In the genomic region with DNA sequence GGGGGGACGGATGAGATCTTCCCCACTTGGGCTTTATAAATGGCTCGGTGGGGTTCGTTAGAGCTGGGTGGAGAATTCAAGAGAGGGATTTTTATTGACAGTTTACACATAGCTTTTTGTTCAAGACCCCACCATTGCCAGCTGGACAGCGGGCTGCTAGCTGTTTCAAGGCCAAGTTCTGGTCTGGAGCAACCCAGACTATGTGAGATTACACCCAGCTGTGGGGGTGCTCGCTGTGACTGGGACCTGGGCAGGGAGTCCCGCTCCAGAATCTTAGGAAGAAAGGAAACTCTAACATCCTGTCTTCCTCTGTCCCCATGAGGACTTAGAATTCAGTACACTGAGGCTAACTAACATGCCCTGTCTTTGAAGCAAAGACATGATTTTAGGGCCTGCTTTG, we compare ENCODE assay signal across 19 mouse cellular contexts. TPM values are rescaled to one million over a fixed set of nuclear protein-coding genes. Genes with fewer than 3 reads are reported as not detected.
A peak's percentile ranks its signal among the peaks of the same experiment; 100 is the strongest.
DNase-seq lines count a peak whose midpoint lies in the region; ATAC-seq and TF ChIP-seq lines count a peak whose summit lies in the region.
"Had no signal": no experiment of that assay in that cellular context is flagged by ENCODE, and none has a peak within 500 bp of the region (broad histone marks: within the 10 kb centered on the region; RNA-seq: fewer than 3 reads in every experiment).

No protein-coding gene starts in this region.

- no peaks in the 10 kb centered on the region for H3K27me3 ChIP-seq in heart, embryonic 12.5 days (replicated peaks)
- H3K27me3 ChIP-seq in lung, postnatal 0 days (replicated peaks; ENCODE audit: insufficient read depth, low read length) = no peaks in the 10 kb centered on the region
- H3K27me3 ChIP-seq: embryonic facial prominence, embryonic 12.5 days; forebrain, embryonic 15.5 days; intestine, embryonic 15.5 days had no signal

- intact Hi-C loops in gastrocnemius, adult 2 months (cut with DNase I) = no loop called here
- intact Hi-C loops in heart, postnatal 14 days (cut with DNase I) = loop anchor here (5.0 kb wide), 1 partner anchor 59 kb away; no protein-coding TSS in a partner anchor

- no peak overlapping the region for H3K27ac ChIP-seq in gastrocnemius, adult 2 months
- no peak overlapping the region for H3K27ac ChIP-seq in heart, embryonic 12.5 days (ENCODE audit: poor library complexity, severe bottlenecking)
- H3K27ac ChIP-seq in lung, postnatal 0 days (ENCODE audit: low read length) = no peak overlapping the region
- H3K27ac ChIP-seq: embryonic facial prominence, embryonic 12.5 days; forebrain, embryonic 15.5 days; heart, adult 2 months; hindbrain, embryonic 10.5 days; hindbrain, embryonic 14.5 days; intestine, embryonic 15.5 days had no signal

- no peaks in the 10 kb centered on the region for H3K4me1 ChIP-seq in heart, embryonic 12.5 days (replicated peaks)
- no peaks in the 10 kb centered on the region for H3K4me1 ChIP-seq in lung, postnatal 0 days (ENCODE audit: insufficient read depth, low read depth, low read length)
- H3K4me1 ChIP-seq: embryonic facial prominence, embryonic 12.5 days; forebrain, embryonic 15.5 days; hindbrain, embryonic 10.5 days; intestine, embryonic 15.5 days had no signal

- 68% methylated on average over 6 of the region's 6 CpGs for WGBS in heart, embryonic 12.5 days
- WGBS in lung, postnatal 0 days = 69% methylated on average over 6 of the region's 6 CpGs

- H3K9me3 ChIP-seq in heart, embryonic 12.5 days (replicated peaks) = no peaks in the 10 kb centered on the region; the same call in 1 of the 2 replicates
- H3K9me3 ChIP-seq in lung, postnatal 0 days (ENCODE audit: low read length) = no peaks in the 10 kb centered on the region
- H3K9me3 ChIP-seq: embryonic facial prominence, embryonic 12.5 days; forebrain, embryonic 15.5 days; hindbrain, embryonic 10.5 days; intestine, embryonic 15.5 days had no signal

- no peak for ATAC-seq in heart, embryonic 12.5 days (ENCODE audit: insufficient number of reproducible peaks, low FRiP score)
- ATAC-seq in lung, postnatal 0 days = no peak
- ATAC-seq: forebrain, embryonic 15.5 days; intestine, embryonic 15.5 days had no signal

- TF ChIP-seq CTCF in gastrocnemius, adult 2 months (IDR thresholded peaks at IDR 0.05) = no peak
- TF ChIP-seq CTCF in lung, postnatal 0 days (IDR thresholded peaks at IDR 0.05) = no peak

- no peak overlapping the region for H3K4me2 ChIP-seq in heart, embryonic 12.5 days
- no peak overlapping the region for H3K4me2 ChIP-seq in lung, postnatal 0 days (replicated peaks; ENCODE audit: low read depth, low read length)
- H3K4me2 ChIP-seq: embryonic facial prominence, embryonic 12.5 days; forebrain, embryonic 15.5 days; hindbrain, embryonic 14.5 days; intestine, embryonic 15.5 days had no signal

- no peak for TF ChIP-seq EP300 in lung, postnatal 0 days (IDR thresholded peaks at IDR 0.05)

- H3K4me3 ChIP-seq in gastrocnemius, adult 2 months = no peak overlapping the region
- H3K4me3 ChIP-seq in heart, embryonic 12.5 days = no peak overlapping the region
- H3K4me3 ChIP-seq in lung, postnatal 0 days (ENCODE audit: low read depth, low read length) = no peak overlapping the region
- H3K4me3 ChIP-seq: embryonic facial prominence, embryonic 12.5 days; forebrain, embryonic 15.5 days; heart, adult 2 months; hindbrain, embryonic 10.5 days; intestine, embryonic 15.5 days had no signal

- H3K9ac ChIP-seq in heart, embryonic 12.5 days = no peak overlapping the region
- H3K9ac ChIP-seq in lung, postnatal 0 days (replicated peaks; ENCODE audit: low read depth) = no peak overlapping the region
- H3K9ac ChIP-seq: embryonic facial prominence, embryonic 12.5 days; forebrain, embryonic 15.5 days; hindbrain, embryonic 14.5 days; intestine, embryonic 15.5 days had no signal

- no peaks in the 10 kb centered on the region for H3K36me3 ChIP-seq in heart, embryonic 12.5 days
- H3K36me3 ChIP-seq in lung, postnatal 0 days (ENCODE audit: insufficient read depth, low read length) = no peaks in the 10 kb centered on the region
- H3K36me3 ChIP-seq: embryonic facial prominence, embryonic 12.5 days; forebrain, embryonic 15.5 days; hindbrain, embryonic 10.5 days; intestine, embryonic 15.5 days had no signal

- DNase-seq in gastrocnemius, adult 2 months = peak; percentile 43
- no peak for DNase-seq in gastrocnemius, adult 18-20 months (ENCODE audit: low spot score)
- peak; percentile 35 to 37 for DNase-seq in heart, adult 9 months (ENCODE audit: low spot score in 2 of 2)
- peak; percentile 33 for DNase-seq in lung, postnatal 14 days
- no peak for DNase-seq in lung, postnatal 0 days (ENCODE audit: low spot score)
- peak; percentile 34 to 56 for DNase-seq in heart, postnatal 14 days
- DNase-seq in cerebellum, adult 8-10 months = no peak
- DNase-seq: adrenal gland, postnatal 10 days; cerebellum, adult 11 months; cerebellum, adult 9-10 months; cerebellum, postnatal 25 days; gastrocnemius, postnatal 14 days had no signal

RNA-seq across cellular contexts. Expression of a gene that starts 33.8 kb away (rescaled TPM):
- 10 to 100 TPM; 25.2 to 27.6 TPM for total RNA-seq in gastrocnemius, adult 2 months (2021)
- 10 to 100 TPM; 25.8 to 27.7 TPM for total RNA-seq in gastrocnemius, adult 18-20 months (2021)
- polyA plus RNA-seq in heart, embryonic 12.5 days (2016; fragmentation: Nextera tagmentation; extraction: Ambion mirVana) = 11.6 and 13.0 TPM in 2 replicates
- 16.7 and 19.9 TPM in 2 replicates for polyA plus RNA-seq in lung, postnatal 0 days (2015; fragmentation: Nextera tagmentation; extraction: Ambion mirVana)
- total RNA-seq in heart, postnatal 14 days (2021) = 10 to 100 TPM; 20.8 to 24.2 TPM

Comparison
In these comparisons a context has a peak if more than half of its experiments do, and no peak if none do; other contexts are left out.
1. DNase-seq: peak in gastrocnemius, adult 2 months (single experiment), heart, adult 9 months (2 of 2), lung, postnatal 14 days (single experiment) and heart, postnatal 14 days (2 of 2); none in gastrocnemius, adult 18-20 months (single experiment), lung, postnatal 0 days (single experiment) and cerebellum, adult 8-10 months (single experiment).